Mouse (Mus musculus) heart, embryonic 10.5 days (tissue): ENCODE measurements around the gene Cd70. TPM values are rescaled to one million over a fixed set of nuclear protein-coding genes. Genes with fewer than 3 reads are reported as not detected.
A peak's percentile ranks its signal among the peaks of the same experiment; 100 is the strongest.
"Not testable (repeated sequence)": the region's sequence is repeated elsewhere in the genome, so short reads cannot be mapped to it uniquely, and the experiment has no call there.

Source experiments
- DNase-seq: peaks from one replicate; pipeline ENCODE4 v3.0.0-alpha.2; 2017; ENCODE audit warnings: low spot score
- H3K27ac ChIP-seq: fragments of 300-500 bp; sonication (generic); 2 replicates; pipeline ENCODE4 v1.5.1; 2016; ENCODE audit warnings: mild to moderate bottlenecking
- H3K27me3 ChIP-seq: fragments of 300-500 bp; sonication (generic); 2 replicates; pipeline ENCODE4 v1.6.1; 2016; ENCODE audit warnings: mild to moderate bottlenecking; ENCODE audit not compliant: poor library complexity, insufficient read depth, severe bottlenecking
- H3K36me3 ChIP-seq: fragments of 300-500 bp; sonication (generic); 2 replicates; pipeline ENCODE4 v1.6.1; 2016; ENCODE audit warnings: mild to moderate bottlenecking, moderate library complexity
- H3K4me1 ChIP-seq: fragments of 300-500 bp; sonication (generic); 2 replicates; pipeline ENCODE4 v1.6.1; 2016; ENCODE audit warnings: mild to moderate bottlenecking
- H3K4me3 ChIP-seq: fragments of 300-500 bp; sonication (generic); 2 replicates; pipeline ENCODE4 v1.5.1; 2016; ENCODE audit warnings: mild to moderate bottlenecking, moderate library complexity
- H3K9me3 ChIP-seq: fragments of 300-500 bp; sonication (generic); 2 replicates; pipeline ENCODE4 v1.6.1; 2016; ENCODE audit warnings: mild to moderate bottlenecking, moderate library complexity
- WGBS: fragments of 180-500 bp; shearing (Covaris S2); methylation state at CpG from one replicate; pipeline ENCODE4 v1.1.7; 2016; 5-methylcytosine and 5-hydroxymethylcytosine counted together
- polyA plus RNA-seq: library from polyadenylated mRNA; unstranded; fragments of >200 nt; fragmentation: Nextera tagmentation; extraction: Ambion mirVana; gene quantifications from 2 replicates; pipeline ENCODE4 v1.2.1, GENCODE M21; 2016

Cd70 gene
- polyA plus RNA-seq, 1 experiment from 2014 or later = not detected

DNA sequence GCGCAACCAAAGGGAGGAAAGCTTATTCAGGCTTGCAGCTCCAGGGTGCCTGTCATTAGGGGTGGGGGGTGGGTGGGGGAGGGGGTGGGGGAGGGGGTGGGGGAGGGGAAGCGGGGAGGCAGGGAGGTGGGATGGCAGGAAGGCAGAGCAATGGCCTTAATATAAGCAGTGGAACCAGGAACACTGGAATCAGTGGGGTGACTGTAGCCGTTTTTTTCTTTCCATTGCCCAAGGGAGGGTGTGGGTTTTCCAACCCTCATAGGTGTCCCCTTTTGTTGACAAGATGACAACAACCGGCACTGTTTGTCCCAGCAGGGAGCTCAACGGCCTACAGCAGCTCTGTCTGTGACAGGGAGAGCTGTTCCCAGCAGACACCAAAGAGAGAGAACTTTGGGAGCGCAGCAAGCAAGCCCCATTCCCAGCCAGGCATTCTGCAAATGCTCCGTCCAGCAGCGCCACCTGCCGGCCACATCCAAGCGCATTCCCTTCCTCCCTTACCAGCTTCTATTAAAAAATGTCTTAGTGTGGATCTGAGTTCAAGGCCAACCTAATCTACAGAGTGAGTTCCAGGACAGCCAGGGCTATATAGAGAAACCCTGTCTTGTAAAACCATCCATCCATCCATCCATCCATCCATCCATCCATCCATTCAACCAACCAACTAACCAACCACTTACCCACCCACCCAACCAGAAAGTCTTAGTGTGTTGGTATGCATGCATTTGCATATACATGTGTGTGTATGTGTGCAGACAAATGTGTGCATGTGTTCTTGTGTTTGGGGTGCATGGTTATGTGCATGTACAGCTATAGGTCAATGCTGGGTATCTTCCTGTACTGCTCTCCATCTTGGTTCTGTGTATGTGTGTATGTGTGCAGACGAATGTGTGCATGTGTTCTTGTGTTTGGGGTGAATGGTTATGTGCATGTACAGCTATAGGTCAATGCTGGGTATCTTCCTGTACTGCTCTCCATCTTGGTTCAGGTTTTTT is 17.5 kb upstream of the Cd70 start:
- 0 out of 2 replicates have a peak, but pooled peaks cover 3% of the 10 kb centered on the region for H3K4me1 ChIP-seq
- H3K4me3 ChIP-seq = peak overlapping the region; percentile 24
- no peaks in the 10 kb centered on the region for H3K36me3 ChIP-seq
- H3K27me3 ChIP-seq = peaks cover 8% of the 10 kb centered on the region
- no peak overlapping the region for H3K27ac ChIP-seq
- DNase-seq = peak; percentile 92
- no peaks in the 10 kb centered on the region for H3K9me3 ChIP-seq
- WGBS = 11% methylated on average over 11 of the region's 11 CpGs

DNA sequence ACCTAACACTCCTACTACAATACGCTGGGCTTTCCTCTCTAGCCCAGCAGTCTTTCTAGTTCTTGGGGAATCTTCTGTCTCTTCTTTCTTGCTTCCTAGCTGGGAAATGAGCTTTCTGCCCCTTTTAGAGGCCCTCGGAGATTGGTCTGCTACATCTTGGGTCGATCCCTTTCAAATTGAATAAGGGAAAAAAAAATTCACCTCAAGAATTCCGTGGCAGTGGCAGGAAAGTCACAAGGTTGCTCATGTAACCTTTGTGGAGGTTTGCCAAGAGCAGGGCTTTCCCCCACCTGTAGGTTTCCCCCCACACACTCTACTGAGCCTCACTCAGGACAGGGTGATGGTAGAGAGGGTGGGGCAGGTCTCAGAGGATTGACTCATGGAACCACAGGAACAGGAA is 4.2 kb upstream of the Cd70 start:
- no peak for DNase-seq
- no peak overlapping the region for H3K27ac ChIP-seq
- H3K36me3 ChIP-seq = no peaks in the 10 kb centered on the region
- peaks cover 4% of the 10 kb centered on the region for H3K4me1 ChIP-seq
- 83% methylated on average over 4 of the region's 4 CpGs for WGBS
- H3K4me3 ChIP-seq = no peak overlapping the region
- H3K9me3 ChIP-seq = 0 out of 2 replicates have a peak, but pooled peaks cover 3% of the 10 kb centered on the region
- peaks cover 23% of the 10 kb centered on the region for H3K27me3 ChIP-seq

DNA sequence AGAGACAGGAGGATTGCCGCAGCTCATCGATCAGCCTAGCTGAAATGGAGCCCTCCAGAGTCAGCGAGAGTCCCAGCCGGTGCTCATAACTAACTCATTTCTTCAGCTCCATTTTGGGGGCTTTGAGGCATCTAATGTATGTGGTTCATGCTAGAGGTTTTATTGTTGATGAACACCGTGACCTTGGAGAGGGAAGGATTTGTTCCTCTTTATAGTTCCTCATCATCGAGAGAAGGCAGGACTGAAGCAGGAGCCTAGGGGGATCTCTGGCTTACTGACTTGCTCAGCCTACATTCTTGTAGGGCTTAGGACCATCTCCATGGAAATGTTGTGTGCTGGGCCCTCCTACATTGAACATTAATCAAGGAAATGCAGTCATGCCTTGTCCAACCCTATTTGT is 3.4 kb upstream of the Cd70 start:
- DNase-seq = no peak
- H3K4me1 ChIP-seq = peaks cover 5% of the 10 kb centered on the region
- WGBS = 89% methylated on average over 6 of the region's 6 CpGs
- 0 out of 2 replicates have a peak, but pooled peaks cover 3% of the 10 kb centered on the region for H3K9me3 ChIP-seq
- no peak overlapping the region for H3K27ac ChIP-seq
- H3K4me3 ChIP-seq = no peak overlapping the region
- peaks cover 31% of the 10 kb centered on the region for H3K27me3 ChIP-seq
- no peaks in the 10 kb centered on the region for H3K36me3 ChIP-seq

DNA sequence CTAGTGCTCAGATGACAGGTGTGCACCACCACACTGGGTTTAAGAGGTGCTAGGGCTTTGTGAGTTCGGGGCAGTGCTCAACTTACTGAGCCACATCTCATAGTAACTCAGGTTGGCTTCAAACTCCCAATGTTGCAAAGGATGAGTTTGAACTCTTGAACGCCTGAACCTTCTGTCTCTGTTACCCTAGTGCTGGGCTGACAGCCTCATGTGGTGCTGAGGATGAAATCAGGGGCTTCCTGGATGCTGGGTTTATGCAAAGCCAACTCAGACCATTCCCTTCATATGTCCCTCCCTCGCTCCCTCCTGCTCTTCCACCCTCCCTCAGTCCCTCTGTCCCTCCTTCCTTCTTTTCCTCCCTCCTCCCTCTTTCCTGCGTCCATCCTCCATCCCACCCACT is 1.2 kb downstream of the Cd70 start:
- Histone ChIP-seq H3K4me3 (no peak overlapping the region; the same call in 1 of the 2 replicates), H3K27ac (no peak overlapping the region), H3K4me1 (peaks cover 5% of the 10 kb centered on the region), H3K36me3 (no peaks in the 10 kb centered on the region), H3K27me3 (peaks cover 74% of the 10 kb centered on the region), H3K9me3 (0 out of 2 replicates have a peak, but pooled peaks cover 3% of the 10 kb centered on the region)
- WGBS = 60% methylated on average over 4 of the region's 4 CpGs
- DNase-seq = no peak

DNA sequence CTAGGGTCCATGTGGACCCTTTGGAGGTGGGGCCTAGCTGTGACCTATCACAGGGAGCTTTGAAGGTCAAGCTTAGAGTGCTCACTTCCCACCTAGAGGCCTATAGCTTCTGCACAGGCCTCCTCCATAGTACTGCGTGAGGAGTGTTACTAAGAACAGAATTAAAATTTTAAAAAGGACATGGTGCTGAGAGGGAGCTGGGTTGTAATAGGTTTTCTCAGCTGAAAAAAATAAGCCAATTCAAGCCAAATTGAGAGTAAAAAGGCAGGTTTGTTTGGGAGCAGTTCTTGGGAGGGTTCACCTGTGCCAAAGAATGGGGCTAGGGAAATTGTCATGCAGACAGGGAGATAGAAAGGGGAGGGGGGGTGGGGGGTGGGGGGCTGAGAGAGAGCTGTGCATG is 4.5 kb downstream of the Cd70 start:
- Histone ChIP-seq H3K27ac (no peak overlapping the region), H3K4me1 (peaks cover 5% of the 10 kb centered on the region), H3K4me3 (no peak overlapping the region), H3K27me3 (peaks cover 66% of the 10 kb centered on the region), H3K9me3 (no peaks in the 10 kb centered on the region), H3K36me3 (no peaks in the 10 kb centered on the region)
- WGBS = 70% methylated on average over 1 of the region's 1 CpGs
- DNase-seq = no peak

DNA sequence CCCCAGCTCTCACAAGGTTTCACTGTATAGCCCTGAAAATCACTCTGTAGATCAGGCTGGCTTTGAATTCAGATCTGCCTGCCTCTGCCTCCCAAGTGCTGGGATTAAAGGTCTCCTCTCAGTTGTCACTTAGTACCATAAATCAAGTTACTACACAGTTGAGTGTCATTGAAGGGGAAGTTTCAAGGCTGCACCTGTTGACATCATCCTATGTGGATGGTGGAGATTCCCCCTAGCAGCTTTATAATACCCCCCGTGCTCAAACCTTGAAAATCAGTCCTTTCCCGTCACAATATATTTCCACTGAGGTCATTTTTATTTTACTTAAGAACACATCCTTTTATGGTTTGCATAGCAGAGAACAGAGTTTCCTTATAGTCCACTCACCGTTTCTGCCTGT is 5.9 kb downstream of the Cd70 start:
- no peaks in the 10 kb centered on the region for H3K4me1 ChIP-seq
- H3K9me3 ChIP-seq = no peaks in the 10 kb centered on the region
- no peaks in the 10 kb centered on the region for H3K36me3 ChIP-seq
- no peak overlapping the region for H3K27ac ChIP-seq
- WGBS = 78% methylated on average over 3 of the region's 3 CpGs
- no peak for DNase-seq
- peaks cover 52% of the 10 kb centered on the region for H3K27me3 ChIP-seq
- H3K4me3 ChIP-seq = no peak overlapping the region

DNA sequence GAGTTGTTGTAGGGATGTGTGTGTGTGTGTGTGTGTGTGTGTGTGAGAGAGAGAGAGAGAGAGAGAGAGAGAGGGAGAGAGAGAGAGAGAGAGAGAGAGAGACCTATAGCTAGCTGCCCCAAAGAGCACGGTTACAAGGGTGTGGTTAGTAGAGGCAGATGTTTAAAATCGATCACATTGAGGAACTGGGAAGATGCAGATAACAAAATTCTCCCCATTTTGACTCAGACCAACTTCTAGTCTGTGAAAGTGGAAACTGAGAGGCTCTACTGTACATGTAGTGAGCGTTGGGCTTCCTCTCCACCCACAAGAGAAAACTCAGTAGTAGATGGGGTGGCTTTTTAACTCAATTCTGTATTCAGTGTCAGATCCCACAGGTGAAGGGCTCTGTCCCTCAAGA is 9.9 kb downstream of the Cd70 start:
- WGBS = 86% methylated on average over 3 of the region's 3 CpGs
- Histone ChIP-seq H3K27me3 (peaks cover 13% of the 10 kb centered on the region), H3K27ac (no peak overlapping the region), H3K9me3 (no peaks in the 10 kb centered on the region), H3K4me1 (no peaks in the 10 kb centered on the region), H3K4me3 (no peak overlapping the region), H3K36me3 (no peaks in the 10 kb centered on the region)
- DNase-seq = no peak

DNA sequence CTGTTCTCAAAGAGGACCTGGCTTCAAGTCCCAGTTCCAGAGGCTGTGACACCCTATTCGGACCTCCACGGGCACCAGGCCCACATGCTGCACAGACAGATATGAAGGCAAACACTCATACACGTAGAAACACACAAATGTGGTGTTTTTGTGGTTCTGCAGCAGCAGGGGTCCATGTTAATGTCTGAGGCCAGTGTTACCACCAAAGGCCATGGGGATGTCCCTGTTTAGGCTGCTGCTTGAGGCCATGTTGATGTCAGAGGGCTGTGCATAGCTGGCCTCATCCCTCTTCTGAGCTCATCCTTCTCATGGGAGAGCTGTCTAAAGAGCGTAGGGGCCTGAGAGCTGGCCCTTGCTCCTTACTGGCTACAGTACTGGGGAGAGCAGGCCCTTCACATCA is 10.9 kb downstream of the Cd70 start:
- DNase-seq = no peak
- no peak overlapping the region for H3K27ac ChIP-seq
- 78% methylated on average over 4 of the region's 4 CpGs for WGBS
- peaks cover 11% of the 10 kb centered on the region; the same call in 1 of the 2 replicates for H3K27me3 ChIP-seq
- H3K36me3 ChIP-seq = no peaks in the 10 kb centered on the region
- H3K4me3 ChIP-seq = no peak overlapping the region
- no peaks in the 10 kb centered on the region for H3K4me1 ChIP-seq
- H3K9me3 ChIP-seq = no peaks in the 10 kb centered on the region

DNA sequence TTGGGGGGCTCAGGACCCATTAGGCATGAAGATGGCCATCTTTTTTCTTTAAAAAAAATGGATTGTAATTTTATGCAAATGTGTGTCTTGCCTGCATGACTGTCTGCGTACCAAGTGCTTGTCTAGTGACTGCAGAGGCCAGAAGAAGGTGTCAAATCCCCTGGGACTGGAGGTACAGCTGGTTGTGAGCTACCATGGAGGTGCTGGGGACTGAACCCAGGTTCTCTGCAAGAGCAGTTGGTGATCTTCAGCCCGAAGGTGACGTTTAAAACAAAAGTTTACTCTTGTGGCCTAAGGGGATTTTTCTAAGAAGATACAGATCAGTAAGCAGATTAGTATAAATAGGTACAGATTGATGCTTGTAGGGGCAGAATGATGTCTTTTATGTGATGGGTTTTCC is 13.9 kb downstream of the Cd70 start:
- Histone ChIP-seq H3K27me3 (peaks cover 5% of the 10 kb centered on the region; the same call in 1 of the 2 replicates), H3K9me3 (no peaks in the 10 kb centered on the region), H3K4me3 (no peak overlapping the region), H3K27ac (no peak overlapping the region), H3K36me3 (no peaks in the 10 kb centered on the region), H3K4me1 (no peaks in the 10 kb centered on the region)
- DNase-seq = no peak
- WGBS = 69% methylated on average over 3 of the region's 3 CpGs

DNA sequence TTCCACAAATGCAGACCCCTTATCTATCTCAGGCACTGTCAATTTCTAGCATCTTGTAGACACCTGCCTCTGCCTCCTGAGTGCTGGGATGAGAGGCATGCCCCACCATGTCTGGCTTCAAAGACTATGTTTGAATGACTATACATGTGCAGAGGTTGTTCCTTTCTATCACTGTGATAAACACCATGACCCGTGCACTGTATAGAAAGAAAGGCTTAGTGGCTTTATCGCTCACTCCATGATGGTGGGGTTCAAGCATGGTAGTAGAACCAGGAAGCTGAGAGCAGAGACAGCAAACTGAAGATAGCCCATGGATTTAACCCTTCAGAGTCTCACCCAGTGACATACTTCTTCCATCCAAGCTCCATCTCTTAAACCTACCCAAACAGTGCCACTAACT is 14.9 kb downstream of the Cd70 start:
- H3K4me1 ChIP-seq = no peaks in the 10 kb centered on the region
- peaks cover 5% of the 10 kb centered on the region; the same call in 1 of the 2 replicates for H3K27me3 ChIP-seq

DNA sequence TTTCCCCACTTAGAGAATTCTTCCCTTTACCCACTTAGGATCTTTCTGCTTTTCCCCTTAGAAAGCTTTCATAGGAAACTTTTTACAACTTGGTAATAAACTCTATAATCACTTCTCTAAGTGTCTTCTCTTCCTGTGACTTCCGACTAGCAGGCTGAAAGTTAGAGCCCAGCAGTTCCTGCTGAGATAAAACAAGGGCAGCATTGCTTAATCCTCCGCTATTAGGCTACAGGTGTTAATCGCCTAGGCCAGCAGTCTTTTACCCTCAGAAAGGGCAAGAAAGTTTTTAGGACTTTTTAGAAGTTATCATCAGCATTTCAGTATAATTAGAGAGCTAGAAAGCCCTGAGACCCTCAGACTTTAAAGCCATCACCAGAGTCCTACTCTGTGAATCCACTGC is 15.6 kb downstream of the Cd70 start:
- DNase-seq, H3K4me1 ChIP-seq, H3K4me3 ChIP-seq, H3K27ac ChIP-seq, H3K36me3 ChIP-seq, H3K27me3 ChIP-seq, H3K9me3 ChIP-seq: not testable (repeated sequence)
- WGBS = 6% methylated on average over 3 of the region's 3 CpGs

More for the DNA sequence above, 14.9 kb downstream of the Cd70 start:
- H3K4me3 ChIP-seq = no peak overlapping the region
- no peaks in the 10 kb centered on the region for H3K36me3 ChIP-seq
- H3K9me3 ChIP-seq = no peaks in the 10 kb centered on the region
- H3K27ac ChIP-seq = no peak overlapping the region
- DNase-seq = no peak
- WGBS = 69% methylated on average over 2 of the region's 2 CpGs

DNA sequence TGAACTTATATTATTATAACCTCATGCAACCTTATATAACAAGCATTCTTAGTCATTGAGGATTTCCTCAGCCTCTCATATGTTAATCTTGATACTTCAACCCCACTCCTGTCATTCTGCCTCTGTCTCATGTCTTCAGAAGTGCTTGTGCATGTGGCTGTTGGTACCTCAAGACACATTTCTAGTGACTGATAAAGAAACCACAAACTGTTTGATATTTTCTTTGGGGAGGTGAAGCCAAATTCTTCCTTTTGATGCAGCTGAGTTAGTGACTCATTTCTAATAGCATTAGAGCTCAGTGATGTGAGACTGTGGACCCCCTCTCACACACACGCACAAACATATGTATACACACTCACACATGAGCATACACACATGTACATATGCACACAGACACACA is 17.8 kb downstream of the Cd70 start:
- WGBS = 87% methylated on average over 1 of the region's 1 CpGs
- H3K27me3 ChIP-seq = peaks cover 12% of the 10 kb centered on the region

DNA sequence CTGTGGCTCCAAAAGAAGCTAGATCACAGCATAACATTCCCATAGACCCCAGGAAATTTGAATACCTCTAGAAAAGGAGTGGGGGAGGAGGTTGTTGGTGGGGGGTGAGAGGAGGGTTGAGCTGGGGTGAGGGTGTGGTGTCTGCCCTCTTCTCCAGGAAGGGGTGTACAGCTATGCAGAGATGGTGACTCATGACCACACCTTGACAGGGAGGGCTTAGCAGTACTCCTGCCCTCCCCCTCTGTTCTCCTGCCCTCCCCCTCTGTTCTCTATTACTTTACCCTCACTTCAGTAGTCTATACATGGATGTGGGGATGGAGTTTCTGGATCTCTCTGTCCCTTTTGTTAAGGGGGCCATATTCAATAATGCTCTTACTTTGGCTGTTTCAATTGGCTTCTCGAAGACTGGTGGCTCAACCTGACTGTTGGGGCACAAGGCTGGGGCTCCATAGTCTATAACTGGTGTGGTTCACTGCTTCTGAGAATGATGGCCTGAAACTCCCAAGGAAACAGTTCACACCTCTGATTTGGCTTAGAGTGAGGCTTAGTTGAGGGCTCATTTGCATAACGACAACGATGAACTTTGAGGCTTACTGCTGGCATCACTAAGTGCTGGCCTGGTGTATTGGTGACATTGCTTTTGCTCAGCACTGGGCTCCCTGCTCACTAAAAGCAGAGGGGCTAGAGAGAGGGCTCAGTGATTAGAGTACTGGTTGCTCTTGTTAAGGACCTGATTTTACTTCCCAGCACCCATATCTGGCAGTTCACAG is 23.5 kb downstream of the Cd70 start:
- no peaks in the 10 kb centered on the region for H3K4me1 ChIP-seq
- 49% methylated on average over 3 of the region's 3 CpGs for WGBS
- no peak overlapping the region for H3K27ac ChIP-seq
- no peak for DNase-seq
- H3K9me3 ChIP-seq = no peaks in the 10 kb centered on the region
- H3K4me3 ChIP-seq = no peak overlapping the region
- no peaks in the 10 kb centered on the region for H3K36me3 ChIP-seq
- H3K27me3 ChIP-seq = peaks cover 6% of the 10 kb centered on the region; the same call in 1 of the 2 replicates

More for the DNA sequence above, 17.8 kb downstream of the Cd70 start:
- Histone ChIP-seq H3K36me3 (no peaks in the 10 kb centered on the region), H3K27ac (no peak overlapping the region), H3K4me3 (no peak overlapping the region), H3K9me3 (no peaks in the 10 kb centered on the region), H3K4me1 (no peaks in the 10 kb centered on the region)
- no peak for DNase-seq
